Mouse (Mus musculus): Measurements from ENCODE around the gene Rab44.

DNA sequence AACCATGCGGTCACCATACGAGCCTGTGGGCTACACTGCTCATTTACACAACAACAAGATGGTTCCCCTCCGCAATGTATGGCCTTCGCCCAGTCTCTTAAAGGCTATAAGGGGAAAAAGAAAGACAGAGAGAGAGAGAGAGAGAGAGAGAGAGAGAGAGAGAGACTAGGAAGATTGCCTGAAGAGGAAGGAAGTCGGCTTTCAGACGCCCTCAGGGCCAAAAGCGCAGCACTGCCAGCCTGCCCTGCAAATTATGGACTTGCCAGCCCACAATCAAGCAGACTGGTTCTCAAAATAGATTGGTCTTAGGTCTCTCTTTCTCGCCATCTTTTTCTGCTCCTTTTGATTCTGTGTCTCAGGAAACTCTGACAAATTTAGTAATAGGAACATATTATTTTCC is 37.7 kb upstream of the Rab44 start:
- TF ChIP-seq CTCF (IDR thresholded peaks at IDR 0.05; ENCODE audit: low read depth, low read length) (no peak), POLR2A (IDR thresholded peaks at IDR 0.05; ENCODE audit: borderline replicate concordance, low read depth, low read length) (no peak)
